Mouse (Mus musculus): ENCODE measurements at regions not wholly inside any gene's neighbourhood (a gene's known extent, or its start where the extent isn't known, plus 50 kb on each side); places are given as distances from the start of the nearest gene placed in this dataset.

GRCm38 (mm10) chr4:45740319-45740718, 58.5 kb upstream of the Aldh1b1 start:
- TF ChIP-seq POLR2A (IDR thresholded peaks at IDR 0.05; ENCODE audit: borderline replicate concordance, extremely low read depth, insufficient read depth, insufficient read length, poor library complexity, severe bottlenecking) (no peak), CTCF (IDR thresholded peaks at IDR 0.05; ENCODE audit: borderline replicate concordance, extremely low read depth, insufficient read depth, insufficient read length) (no peak)

Measured in brain, embryonic 14.5 days (tissue).